Mouse (Mus musculus) lung, embryonic 16.5 days (tissue): ENCODE data around the gene Sigirr. TPM values are rescaled to one million over a fixed set of nuclear protein-coding genes. Genes with fewer than 3 reads are reported as not detected.
A peak's percentile ranks its signal among the peaks of the same experiment; 100 is the strongest.

Source experiments
- ATAC-seq: fragments of 200-750 bp; cut with Nextera tagmentation; 2 replicates; pipeline ENCODE4 v1.8.0; 2017; ENCODE audit warnings: low read depth, mild to moderate bottlenecking, moderate library complexity
- H3K27ac ChIP-seq: fragments of 300-500 bp; sonication (generic); 2 replicates; pipeline ENCODE4 v1.5.1; 2014; ENCODE audit warnings: mild to moderate bottlenecking, control low read depth, low read length
- H3K27me3 ChIP-seq: fragments of 300-500 bp; sonication (generic); 2 replicates; pipeline ENCODE4 v1.6.1; 2014; ENCODE audit warnings: low read depth, low read length, mixed read lengths; ENCODE audit not compliant: control insufficient read depth, insufficient read depth
- H3K36me3 ChIP-seq: fragments of 300-500 bp; sonication (generic); 2 replicates; pipeline ENCODE4 v1.6.1; 2014; ENCODE audit warnings: low read length; ENCODE audit not compliant: control insufficient read depth, insufficient read depth
- H3K4me1 ChIP-seq: fragments of 300-500 bp; sonication (generic); replicated peaks from 2 replicates; pipeline ENCODE4 v1.6.1; 2014; ENCODE audit warnings: low read length, mixed read lengths; ENCODE audit not compliant: control insufficient read depth, insufficient read depth
- H3K4me2 ChIP-seq: fragments of 300-500 bp; sonication (generic); 2 replicates; pipeline ENCODE4 v1.6.1; 2014; ENCODE audit warnings: low read depth, low read length, control low read depth
- H3K4me3 ChIP-seq: fragments of 300-500 bp; sonication (generic); 2 replicates; pipeline ENCODE4 v1.5.1; 2014; ENCODE audit warnings: mild to moderate bottlenecking, low read length, control low read depth
- H3K9ac ChIP-seq: fragments of 300-500 bp; sonication (generic); 2 replicates; pipeline ENCODE4 v1.6.1; 2014; ENCODE audit warnings: low read length, control low read depth
- H3K9me3 ChIP-seq: fragments of 300-500 bp; sonication (generic); 2 replicates; pipeline ENCODE4 v1.6.1; 2016; ENCODE audit warnings: low read length; ENCODE audit not compliant: control insufficient read depth
- WGBS: fragments of 180-500 bp; shearing (Covaris S2); extraction: QIAGEN DNeasy Blood & Tissue Kit; methylation state at CpG from one replicate; pipeline ENCODE4 v1.1.7; 2014; 5-methylcytosine and 5-hydroxymethylcytosine counted together
- polyA plus RNA-seq: library from polyadenylated mRNA; unstranded; fragments of >200 nt; fragmentation: Nextera tagmentation; extraction: Ambion mirVana; gene quantifications from 2 replicates; pipeline ENCODE4 v1.2.1, GENCODE M21; 2015

Gene Sigirr
- 17.7 and 20.4 TPM in 2 replicates for polyA plus RNA-seq

GRCm38 (mm10) chr7:141099911-141100691, at the start of gene Sigirr:
Sigirr (minus strand) TSS chr7:141100572.
- Histone ChIP-seq H3K4me3 (peak within 1 kb of the TSS; percentile 54), H3K9ac (peak within 1 kb of the TSS; percentile 65), H3K9me3 (no peaks in the 10 kb centered on the region), H3K27me3 (peaks cover 3% of the 10 kb centered on the region; the same call in 1 of the 2 replicates), H3K36me3 (no peaks in the 10 kb centered on the region), H3K4me2 (peak within 1 kb of the TSS; percentile 85), H3K27ac (peak within 1 kb of the TSS; percentile 81), H3K4me1 (peaks cover 11% of the 10 kb centered on the region)
- peak; percentile 72 for ATAC-seq
- WGBS: 1% methylated on average over 56 of the region's 56 CpGs

GRCm38 (mm10) chr7:141148639-141149038, 48.3 kb upstream of the Sigirr start:
- Histone ChIP-seq H3K27me3 (no peaks in the 10 kb centered on the region), H3K9me3 (no peaks in the 10 kb centered on the region), H3K27ac (no peak overlapping the region), H3K4me3 (no peak overlapping the region), H3K4me2 (no peak overlapping the region), H3K4me1 (no peaks in the 10 kb centered on the region), H3K9ac (no peak overlapping the region), H3K36me3 (peaks cover 13% of the 10 kb centered on the region)
- WGBS: 51% methylated on average over 4 of the region's 4 CpGs
- no peak for ATAC-seq

- Histone ChIP-seq H3K4me3 (no peak overlapping the region), H3K9ac (no peak overlapping the region), H3K27me3 (no peaks in the 10 kb centered on the region), H3K9me3 (no peaks in the 10 kb centered on the region), H3K27ac (no peak overlapping the region), H3K4me2 (no peak overlapping the region), H3K4me1 (no peaks in the 10 kb centered on the region), H3K36me3 (peaks cover 13% of the 10 kb centered on the region)
- 75% methylated on average over 6 of the region's 6 CpGs for WGBS
- ATAC-seq: no peak
These were observed 46.7 kb upstream of the Sigirr start for GRCm38 (mm10) chr7:141147044-141147443.

GRCm38 (mm10) chr7:141146043-141146595, 45.7 kb upstream of the Sigirr start:
- WGBS: 91% methylated on average over 12 of the region's 12 CpGs
- Histone ChIP-seq H3K36me3 (peaks cover 13% of the 10 kb centered on the region), H3K9ac (no peak overlapping the region), H3K27me3 (no peaks in the 10 kb centered on the region), H3K9me3 (no peaks in the 10 kb centered on the region), H3K4me3 (no peak overlapping the region), H3K4me2 (no peak overlapping the region), H3K4me1 (no peaks in the 10 kb centered on the region), H3K27ac (no peak overlapping the region)
- no peak for ATAC-seq

- Histone ChIP-seq H3K27ac (no peak overlapping the region), H3K4me3 (no peak overlapping the region), H3K9me3 (no peaks in the 10 kb centered on the region), H3K4me2 (no peak overlapping the region), H3K9ac (no peak overlapping the region), H3K27me3 (no peaks in the 10 kb centered on the region), H3K36me3 (peaks cover 10% of the 10 kb centered on the region), H3K4me1 (no peaks in the 10 kb centered on the region)
- 67% methylated on average over 1 of the region's 1 CpGs for WGBS
- ATAC-seq: no peak
These were observed 45.0 kb upstream of the Sigirr start for GRCm38 (mm10) chr7:141145403-141145802.

GRCm38 (mm10) chr7:141144650-141145049, 44.3 kb upstream of the Sigirr start:
- Histone ChIP-seq H3K4me3 (no peak overlapping the region), H3K27me3 (no peaks in the 10 kb centered on the region), H3K9ac (no peak overlapping the region), H3K4me1 (no peaks in the 10 kb centered on the region), H3K4me2 (no peak overlapping the region), H3K9me3 (no peaks in the 10 kb centered on the region), H3K36me3 (peaks cover 10% of the 10 kb centered on the region), H3K27ac (no peak overlapping the region)
- no peak for ATAC-seq
- 85% methylated on average over 3 of the region's 3 CpGs for WGBS

- Histone ChIP-seq H3K4me3 (no peak overlapping the region), H3K4me1 (no peaks in the 10 kb centered on the region), H3K36me3 (peaks cover 10% of the 10 kb centered on the region), H3K9ac (no peak overlapping the region), H3K27me3 (no peaks in the 10 kb centered on the region), H3K4me2 (no peak overlapping the region), H3K27ac (no peak overlapping the region), H3K9me3 (no peaks in the 10 kb centered on the region)
- 70% methylated on average over 2 of the region's 2 CpGs for WGBS
- no peak for ATAC-seq
These were observed 43.5 kb upstream of the Sigirr start for GRCm38 (mm10) chr7:141143861-141144260.

GRCm38 (mm10) chr7:141143112-141143511, 42.7 kb upstream of the Sigirr start:
- 56% methylated on average over 5 of the region's 5 CpGs for WGBS
- H3K4me3 ChIP-seq: no peak overlapping the region
- ATAC-seq: no peak
- H3K9me3 ChIP-seq: no peaks in the 10 kb centered on the region
- no peaks in the 10 kb centered on the region for H3K27me3 ChIP-seq
- no peak overlapping the region for H3K4me2 ChIP-seq
- H3K36me3 ChIP-seq: peaks cover 10% of the 10 kb centered on the region
- H3K27ac ChIP-seq: no peak overlapping the region
- H3K4me1 ChIP-seq: no peaks in the 10 kb centered on the region
- no peak overlapping the region for H3K9ac ChIP-seq

- 89% methylated on average over 4 of the region's 4 CpGs for WGBS
- H3K4me3 ChIP-seq: no peak overlapping the region
- no peak overlapping the region for H3K4me2 ChIP-seq
- H3K27ac ChIP-seq: no peak overlapping the region
- no peaks in the 10 kb centered on the region for H3K9me3 ChIP-seq
- no peaks in the 10 kb centered on the region for H3K27me3 ChIP-seq
- no peak overlapping the region for H3K9ac ChIP-seq
- H3K36me3 ChIP-seq: peaks cover 15% of the 10 kb centered on the region
- no peaks in the 10 kb centered on the region for H3K4me1 ChIP-seq
- no peak for ATAC-seq
These were observed 41.0 kb upstream of the Sigirr start for GRCm38 (mm10) chr7:141141326-141141725.
